Mouse (Mus musculus) olfactory bulb, adult 2 months (tissue): ENCODE results near the gene Ccdc33.

Source experiments
- CTCF ChIP-seq: fragments of 200-500 bp; IDR thresholded peaks from 2 replicates; pipeline ENCODE4 v1.5.1; 2012; ENCODE audit warnings: low read depth, mild to moderate bottlenecking, low read length, moderate library complexity; ENCODE audit not compliant: insufficient read depth
- POLR2A ChIP-seq: fragments of 200-500 bp; IDR thresholded peaks from 2 replicates; pipeline ENCODE4 v1.6.1; 2012; ENCODE audit warnings: mild to moderate bottlenecking, low read depth, low read length, moderate library complexity; ENCODE audit not compliant: insufficient read depth

DNA sequence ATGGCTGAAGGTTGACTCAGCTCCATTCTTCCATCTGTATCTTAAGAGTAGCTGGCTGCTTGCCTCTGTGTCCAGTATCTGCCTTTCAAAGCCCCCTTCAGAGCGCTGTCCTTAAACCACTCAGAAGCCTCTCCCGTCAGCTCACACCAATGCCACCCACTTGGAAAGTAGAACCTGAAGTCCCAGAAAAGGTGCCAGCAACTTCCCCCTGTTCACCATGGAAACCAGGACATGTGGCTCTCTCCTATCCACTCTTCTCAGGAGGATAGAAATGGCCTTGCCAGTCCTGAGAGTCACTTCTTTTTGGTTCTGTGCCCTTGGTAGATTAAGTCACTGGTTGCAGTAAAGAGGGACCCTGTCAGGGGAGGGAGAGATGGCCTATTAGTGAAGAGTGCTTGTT, 119.9 kb downstream of the Ccdc33 start:
- no peak for TF ChIP-seq POLR2A
- TF ChIP-seq CTCF, result no peak
